Mouse (Mus musculus) thymus, postnatal 4 days (tissue): ENCODE results near the gene Tmem185b.
A peak's percentile ranks its signal among the peaks of the same experiment; 100 is the strongest.

Source experiments
- DNase-seq: peaks from one replicate; pipeline ENCODE4 v3.0.0; 2021

Gene Tmem185b

DNA sequence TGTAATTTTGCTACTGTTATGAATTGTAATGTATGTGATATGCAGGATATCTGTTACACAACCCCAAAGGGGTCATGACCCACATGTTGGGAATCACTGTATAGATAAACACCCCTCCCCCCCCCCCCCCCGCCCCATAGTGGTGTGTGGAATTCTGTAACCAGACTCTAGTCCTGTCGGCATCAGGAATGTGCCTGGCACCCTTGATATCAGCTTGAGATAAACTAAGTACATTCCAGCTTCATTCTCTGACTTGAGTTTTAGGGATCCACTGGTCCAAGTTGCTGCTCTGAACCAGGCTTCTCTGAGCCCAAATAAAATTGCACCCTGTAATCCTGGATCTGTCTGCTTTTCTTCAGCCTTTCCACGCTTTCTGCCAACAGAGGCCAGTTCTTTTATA lies 15.6 kb downstream of the Tmem185b start:
- no peak for DNase-seq

DNA sequence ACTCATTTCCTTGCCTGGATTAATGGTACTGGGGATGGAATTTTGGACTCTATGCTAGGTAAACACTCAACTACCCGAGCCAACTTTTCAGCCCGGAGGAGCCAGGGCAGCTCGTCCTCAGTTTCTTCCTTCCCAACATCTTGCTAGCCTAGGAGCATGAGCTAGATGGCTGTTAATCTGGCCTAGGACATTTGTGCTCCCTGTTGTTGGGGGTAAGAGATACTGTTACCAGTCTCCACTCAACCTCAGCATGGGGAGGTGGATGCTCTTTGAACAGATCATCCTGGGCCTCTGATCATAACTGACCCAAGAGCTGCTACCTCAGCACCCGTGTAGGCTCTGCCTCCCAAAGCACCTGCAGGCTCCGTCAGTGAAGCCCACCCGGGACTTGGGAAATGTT lies 17.4 kb downstream of the Tmem185b start:
- no peak for DNase-seq

DNA sequence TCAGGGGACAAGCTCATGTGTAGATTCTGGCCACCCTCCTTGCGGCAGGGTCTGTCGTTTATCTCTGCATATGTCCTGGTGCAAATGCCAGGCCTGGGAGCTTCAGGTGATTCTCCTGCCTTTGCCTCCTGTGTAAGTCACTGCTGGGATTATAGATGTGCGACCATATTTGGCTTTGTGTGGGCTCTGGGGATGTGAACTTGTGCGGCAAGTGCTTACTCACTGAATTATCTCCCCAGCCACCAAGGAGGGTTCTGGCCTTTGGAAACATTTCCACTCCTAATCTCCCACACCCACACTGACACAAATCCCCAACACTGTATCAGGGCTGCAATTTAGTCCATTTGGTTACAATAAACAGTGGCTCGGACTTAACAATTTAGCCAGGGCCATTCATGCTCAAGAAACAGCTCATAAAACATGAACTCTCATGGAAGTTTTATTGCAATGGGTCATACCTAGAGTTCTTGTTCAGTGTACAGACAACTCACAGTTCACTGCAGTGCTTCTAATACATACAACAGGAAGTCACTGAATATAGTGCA lies 18.7 kb downstream of the Tmem185b start:
- DNase-seq, result no peak

DNA sequence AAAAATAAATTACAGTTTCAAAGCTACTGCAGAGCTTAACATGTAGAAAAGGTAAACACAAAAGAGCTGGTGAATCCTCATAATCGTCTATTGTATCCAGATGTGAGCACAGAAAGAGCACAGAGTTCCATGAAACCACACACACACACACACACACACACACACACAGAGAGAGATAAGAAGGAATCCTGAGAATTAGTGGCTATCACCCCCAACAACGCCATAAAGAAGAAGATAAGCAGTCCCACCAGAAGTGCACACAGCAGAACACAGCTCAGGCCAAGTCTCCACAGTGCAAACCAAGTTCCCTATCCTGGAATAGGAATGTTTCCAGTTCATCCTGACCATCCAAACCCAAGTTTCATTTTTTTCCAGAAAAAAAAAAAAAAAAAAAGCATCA lies 19.2 kb downstream of the Tmem185b start:
- no peak for DNase-seq

DNA sequence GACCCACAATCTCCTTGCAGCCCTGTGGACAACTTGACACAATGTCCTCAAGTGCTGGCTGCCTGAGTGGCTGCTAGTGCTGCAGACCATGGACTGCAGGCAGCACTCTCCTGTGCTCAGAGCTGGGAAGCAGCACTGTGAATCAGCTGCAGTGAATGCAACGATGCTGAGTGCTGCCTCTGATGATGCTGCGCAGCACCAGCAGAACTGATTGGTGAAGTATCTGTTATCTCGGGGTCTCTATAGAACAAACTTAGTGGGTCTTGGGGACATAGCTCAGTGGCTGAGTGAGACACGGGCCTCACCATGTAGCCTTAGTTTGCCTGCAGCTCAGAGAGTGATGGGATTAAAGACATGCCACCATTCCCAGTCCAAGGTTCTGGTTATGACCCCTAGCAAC lies 19.7 kb downstream of the Tmem185b start:
- no peak for DNase-seq

DNA sequence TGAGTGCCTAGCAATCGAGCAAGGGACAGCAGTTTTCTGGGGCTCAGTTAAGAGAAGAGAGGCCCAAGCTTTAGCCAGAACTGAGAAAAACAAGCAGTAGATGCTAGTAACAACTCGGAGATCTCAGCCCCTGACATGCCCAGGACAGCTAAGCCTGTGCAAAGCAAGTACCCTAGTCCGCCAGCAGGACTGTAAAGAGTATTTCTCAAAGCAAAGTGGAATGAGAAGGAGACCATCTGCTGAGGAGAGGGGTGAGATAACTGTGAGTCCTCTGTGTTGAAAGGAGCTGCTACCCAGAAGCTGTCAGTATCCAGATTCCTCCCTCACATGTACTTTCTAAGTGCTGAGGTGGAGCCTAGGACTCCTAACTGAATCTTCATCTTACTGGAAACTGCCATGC lies 20.5 kb downstream of the Tmem185b start:
- DNase-seq, result no peak

DNA sequence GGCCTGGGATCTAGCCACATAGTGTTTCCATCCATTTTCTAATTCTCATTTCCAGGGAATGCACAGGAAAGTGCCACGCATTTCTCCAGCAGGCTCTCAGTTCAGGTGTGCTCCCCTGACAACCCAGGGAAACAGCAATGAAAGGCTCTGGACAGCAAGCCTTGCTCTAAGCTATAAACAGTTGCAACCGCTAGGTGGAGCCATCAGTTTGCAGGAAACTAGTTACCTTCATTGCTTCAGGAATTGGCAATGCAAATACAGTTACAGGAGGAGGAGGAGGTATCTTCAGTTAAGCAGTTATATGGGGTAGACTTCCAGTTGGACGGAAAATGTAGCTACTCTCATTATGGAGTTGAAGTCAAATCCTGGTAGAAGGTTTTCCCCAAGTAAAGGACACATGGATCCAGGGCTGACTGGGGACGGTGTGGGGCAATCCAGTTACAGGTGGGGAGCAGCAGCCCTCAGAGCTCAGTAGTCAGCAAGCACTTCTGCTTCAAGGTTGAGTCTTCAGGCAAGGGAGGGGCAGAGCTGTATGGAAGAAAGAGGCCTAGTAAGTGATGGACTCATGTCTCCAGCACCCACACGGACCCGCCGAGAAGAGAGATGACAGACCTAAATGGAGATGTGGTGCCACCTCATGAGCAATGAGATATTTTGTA lies 22.8 kb downstream of the Tmem185b start:
- peak; percentile 88 for DNase-seq

DNA sequence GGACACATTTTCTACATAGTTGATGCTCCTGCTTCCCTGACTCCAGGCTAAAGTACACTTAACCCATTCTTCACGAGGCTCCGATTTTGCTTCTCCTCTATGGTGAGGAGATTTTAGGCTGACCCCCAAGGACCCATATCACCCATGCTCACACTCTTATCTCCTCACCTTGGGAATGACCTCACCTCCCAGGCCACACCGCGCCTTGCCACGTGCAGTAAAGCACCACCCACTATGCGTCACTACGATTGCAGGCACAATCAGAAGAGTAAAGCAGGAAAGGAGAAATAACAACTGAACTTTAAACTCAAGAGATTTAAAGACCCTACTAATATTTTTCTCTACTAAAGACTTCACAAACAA lies 23.3 kb downstream of the Tmem185b start:
- DNase-seq, result no peak

DNA sequence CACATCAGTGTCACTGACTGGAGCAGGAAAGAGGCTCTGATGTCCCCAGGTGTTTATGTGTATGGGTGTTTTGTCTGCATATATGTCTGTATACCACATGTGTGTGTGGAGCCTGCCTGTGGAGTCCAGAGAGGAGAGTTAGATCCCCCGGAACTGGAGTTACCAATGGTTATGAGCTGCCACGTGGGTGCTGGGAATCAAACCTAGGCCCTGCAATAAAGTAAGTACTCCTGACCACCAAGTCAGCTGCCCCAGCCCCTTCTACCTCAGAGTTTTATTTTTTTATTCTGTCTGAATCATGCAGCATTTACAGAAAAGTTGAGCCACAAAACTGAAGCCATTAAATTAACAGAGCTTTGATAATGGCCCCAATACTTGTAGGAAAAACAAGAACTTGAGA lies 24.1 kb downstream of the Tmem185b start:
- no peak for DNase-seq

DNA sequence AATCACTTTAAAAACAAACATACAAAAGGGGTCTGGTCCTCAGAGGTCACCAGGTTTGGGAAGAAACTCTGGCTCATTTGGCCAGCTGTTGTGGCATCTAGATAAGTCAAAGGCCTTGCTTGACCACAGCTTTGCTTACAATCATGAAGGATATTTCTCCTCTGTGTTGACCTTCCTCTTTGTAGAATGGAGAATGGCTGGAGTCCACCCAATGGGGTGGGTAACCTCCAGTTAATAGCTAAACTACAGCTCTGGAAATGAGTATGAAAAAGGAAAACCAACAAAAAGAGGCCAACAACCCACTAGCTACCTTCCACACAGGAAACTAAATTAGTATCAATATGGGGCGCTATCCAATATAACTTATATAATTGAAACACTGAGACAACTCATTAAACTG lies 25.7 kb downstream of the Tmem185b start:
- no peak for DNase-seq

DNA sequence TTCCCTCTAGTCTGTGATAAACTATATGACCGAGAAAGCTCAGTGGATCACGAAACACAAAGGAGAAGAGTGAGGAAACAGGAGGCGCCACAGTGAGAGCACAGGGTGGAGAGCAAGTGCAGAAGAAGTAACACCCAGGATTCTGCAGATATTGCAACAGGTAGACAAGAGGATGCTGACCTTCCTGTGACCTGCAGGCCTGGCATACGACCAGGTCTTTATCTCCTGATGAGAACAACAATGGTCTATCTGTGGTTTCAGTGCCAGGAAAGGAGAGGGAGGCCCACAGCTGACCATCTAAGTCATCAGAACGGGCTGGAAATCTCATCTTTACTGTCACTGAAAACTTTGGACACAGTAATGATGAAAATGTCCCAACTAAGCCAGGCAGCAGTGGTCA lies 29.7 kb downstream of the Tmem185b start:
- no peak for DNase-seq

DNA sequence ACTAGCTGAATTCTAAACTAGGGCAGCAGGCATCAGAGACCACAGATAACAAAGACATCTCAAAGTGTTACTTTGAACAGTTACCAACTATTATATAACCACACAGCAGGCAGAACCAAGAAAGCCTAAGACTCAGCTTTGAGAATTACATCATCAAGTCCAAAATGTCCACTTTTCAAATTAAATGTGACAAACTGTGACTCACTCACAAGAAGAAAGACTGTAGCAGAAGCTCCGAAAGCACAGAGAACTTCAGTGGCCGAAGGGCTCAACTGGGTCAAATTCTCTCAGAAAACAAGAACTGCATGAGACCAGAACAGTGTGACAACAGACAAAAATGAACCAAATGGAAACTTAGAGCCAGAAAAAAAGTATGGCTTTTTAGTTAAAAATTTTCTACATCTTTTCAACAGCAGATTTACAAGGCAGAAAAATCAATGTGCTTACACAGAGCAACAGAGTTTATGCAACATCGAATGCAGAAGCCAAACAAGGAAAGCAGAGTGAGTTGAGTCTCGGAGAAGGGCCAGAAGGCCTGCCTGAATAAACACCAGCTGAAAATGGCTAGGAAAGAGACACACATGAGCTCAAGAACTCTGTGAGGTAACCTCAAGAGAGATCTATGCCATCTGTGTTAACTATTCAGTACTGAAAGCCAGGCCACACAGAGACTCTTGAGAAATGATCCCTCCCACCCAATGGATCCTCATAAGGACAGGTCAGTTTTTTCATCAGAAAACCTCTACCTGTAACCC lies 31.9 kb downstream of the Tmem185b start:
- DNase-seq, result no peak

DNA sequence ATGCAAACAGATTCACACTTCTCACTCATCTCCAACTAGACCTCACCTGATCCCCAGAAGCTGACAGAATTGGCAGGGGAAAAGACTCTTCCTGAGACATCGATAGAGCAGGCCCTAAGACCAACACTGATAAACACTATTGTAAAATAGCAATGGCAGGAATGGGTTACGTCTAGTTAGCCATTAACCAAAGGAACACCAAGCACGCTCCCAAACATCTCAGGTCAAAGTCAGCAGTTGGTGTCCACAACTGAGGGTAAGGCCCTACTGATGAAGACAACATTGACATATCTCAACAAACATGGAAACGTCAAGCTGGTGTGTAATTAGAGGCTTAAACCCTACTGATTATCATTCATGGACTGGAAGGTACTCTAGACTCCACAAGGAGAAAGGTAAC lies 39.6 kb downstream of the Tmem185b start:
- no peak for DNase-seq

DNA sequence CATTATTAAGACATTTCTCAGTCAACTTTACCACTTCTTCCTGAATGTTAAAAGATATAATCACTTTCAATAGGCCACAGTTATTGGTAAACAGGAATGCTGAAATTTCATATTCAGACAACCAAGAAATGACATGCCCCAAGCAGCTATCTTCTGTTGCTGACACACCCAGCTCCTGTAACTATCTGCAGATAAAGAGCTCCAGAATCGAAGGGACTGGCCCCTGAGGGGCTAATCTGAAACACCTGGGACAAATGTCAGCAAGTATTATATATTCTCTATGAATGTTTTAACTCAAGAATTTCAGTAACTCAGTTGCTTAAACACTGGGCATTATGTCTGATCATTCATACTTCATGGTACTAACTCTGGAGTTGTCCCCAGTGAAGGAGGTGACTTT lies 44.2 kb downstream of the Tmem185b start:
- no peak for DNase-seq
